Mouse (Mus musculus) urinary bladder, adult 2 months (tissue): ENCODE results near the gene Tmem104. TPM values are rescaled to one million over a fixed set of nuclear protein-coding genes. Genes with fewer than 3 reads are reported as not detected.

ENCODE experiments used
- DNase-seq: peaks from one replicate; pipeline ENCODE4 v3.0.0; 2022; ENCODE audit warnings: low spot score
- polyA plus RNA-seq: library from polyadenylated mRNA; depleted of rRNA; stranded (reverse); fragments of >200 nt; gene quantifications from 2 replicates; pipeline ENCODE4 v1.2.3, GENCODE M21; 2012

The Tmem104 gene
- polyA plus RNA-seq, 1 experiment: 7.0 TPM

DNA sequence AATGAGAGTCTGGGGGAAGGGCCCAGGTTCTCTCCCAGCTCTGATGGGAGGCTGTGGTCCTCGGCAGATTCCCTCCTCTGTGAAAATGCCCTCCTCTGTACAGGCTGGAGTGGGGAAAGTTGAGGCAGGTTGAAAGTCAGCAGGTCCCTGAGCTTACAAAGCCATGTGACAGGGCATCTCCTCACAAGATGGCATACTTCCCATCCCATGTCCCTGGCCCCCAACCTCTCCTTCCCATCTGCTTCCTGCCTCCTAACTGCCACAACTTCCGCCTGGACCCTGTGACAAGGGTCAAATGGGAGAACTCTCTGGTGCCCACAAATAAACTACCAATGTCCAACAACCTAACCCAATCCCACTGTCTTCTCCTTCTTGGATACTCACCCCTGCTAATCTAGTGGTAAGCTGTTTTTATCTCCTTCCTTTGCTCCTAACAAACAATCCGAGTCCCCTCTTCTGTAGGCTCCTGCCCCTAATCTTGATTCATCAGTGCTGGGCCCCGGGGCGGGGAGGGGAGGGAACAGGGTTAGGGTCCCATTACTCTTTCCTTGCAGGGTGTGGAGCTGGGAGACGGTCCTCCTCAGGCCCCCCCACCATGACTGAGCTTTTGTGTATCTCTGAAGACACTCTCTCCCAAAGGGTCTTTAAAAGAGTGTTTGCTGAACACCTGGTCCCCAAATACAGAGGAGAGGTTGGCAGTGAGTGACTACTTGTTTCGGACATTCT lies 77.0 kb downstream of the Tmem104 start:
- DNase-seq: no peak

DNA sequence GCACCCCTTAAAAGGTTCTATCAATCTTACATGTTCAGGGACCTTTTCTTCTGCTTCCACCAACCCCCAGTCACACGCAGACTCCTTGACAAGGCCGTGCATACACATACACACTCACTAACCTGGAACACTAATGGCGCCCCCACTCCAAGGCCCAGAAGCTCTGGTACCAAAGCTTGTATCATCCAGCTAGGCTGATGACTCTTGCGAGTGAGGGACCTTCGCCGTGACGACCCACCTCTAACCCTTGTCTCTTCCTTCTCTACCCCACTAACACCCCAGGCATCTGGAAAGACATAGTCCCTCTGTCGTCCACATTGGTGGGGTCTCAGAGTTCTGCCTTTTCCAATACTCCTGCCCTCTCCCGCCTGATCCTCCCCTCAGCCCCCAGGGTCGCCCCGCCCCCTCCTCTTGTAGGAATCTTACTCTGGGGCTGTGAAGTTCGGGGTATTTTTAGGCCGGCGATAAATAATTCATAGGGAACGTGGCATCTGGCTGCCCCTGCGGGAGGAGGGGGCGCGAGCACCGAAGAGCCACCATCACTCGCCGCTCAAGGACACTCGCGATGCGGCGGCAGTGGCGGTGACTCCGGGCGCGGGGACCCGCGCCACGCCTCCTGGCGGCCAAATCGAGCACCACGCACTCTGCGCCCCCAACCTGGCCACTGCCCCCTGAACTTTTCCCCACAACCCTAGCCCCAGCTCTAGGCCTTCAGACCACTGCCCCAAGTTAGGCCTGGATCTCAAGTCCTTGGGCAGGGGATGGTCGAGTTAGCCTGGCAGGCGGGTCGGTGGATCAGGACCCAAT lies 77.8 kb downstream of the Tmem104 start:
- no peak for DNase-seq

DNA sequence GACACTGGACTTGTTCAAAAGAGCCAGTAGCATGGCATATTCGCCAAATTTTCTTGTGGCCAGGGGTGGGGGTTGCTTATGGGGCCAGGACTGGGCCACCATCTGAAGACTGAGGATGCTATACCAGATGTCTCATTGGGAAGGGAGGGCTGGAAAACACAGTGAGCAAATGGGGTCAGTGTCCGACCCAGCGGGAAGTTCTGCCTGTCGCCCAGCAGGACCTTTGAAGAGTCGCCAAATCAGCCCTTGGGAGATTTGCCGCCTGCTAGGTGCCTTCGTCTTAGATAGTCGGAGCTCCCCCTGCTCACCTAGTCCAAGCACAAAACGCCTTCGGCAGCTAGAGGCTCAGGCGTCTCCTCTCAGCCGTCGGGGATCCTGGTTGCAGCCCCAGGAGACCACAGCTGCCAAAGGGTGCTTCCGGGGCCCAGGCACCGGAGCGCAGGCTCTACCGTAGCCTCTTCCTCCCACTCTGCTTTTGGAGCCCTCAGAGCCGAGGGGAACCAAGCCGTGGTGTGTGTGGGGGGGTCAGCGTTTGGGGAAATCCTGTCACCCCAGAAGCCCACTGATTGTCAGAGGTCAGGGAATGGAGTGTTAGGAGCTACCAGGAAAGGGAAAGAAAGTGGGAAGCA lies 78.6 kb downstream of the Tmem104 start:
- DNase-seq: no peak

DNA sequence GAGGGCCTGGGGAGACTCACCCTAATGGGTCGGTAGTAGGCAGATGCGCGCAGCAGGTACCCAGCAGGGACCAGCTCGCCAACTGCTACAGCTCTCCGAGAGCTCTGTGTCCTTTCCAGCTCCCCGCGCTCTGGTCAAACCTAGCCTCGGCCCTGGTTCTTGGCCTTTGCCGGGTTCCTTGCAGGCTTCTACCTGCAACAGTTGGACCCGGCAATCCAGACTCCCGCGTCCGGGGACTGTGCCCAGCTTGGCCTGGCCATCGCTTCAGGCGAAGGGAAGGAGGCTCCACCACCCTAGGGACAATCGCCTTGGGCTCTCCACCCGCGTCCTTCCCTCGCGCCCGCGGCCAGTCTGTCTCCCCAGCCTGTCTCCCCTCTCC lies 79.1 kb downstream of the Tmem104 start:
- no peak for DNase-seq

DNA sequence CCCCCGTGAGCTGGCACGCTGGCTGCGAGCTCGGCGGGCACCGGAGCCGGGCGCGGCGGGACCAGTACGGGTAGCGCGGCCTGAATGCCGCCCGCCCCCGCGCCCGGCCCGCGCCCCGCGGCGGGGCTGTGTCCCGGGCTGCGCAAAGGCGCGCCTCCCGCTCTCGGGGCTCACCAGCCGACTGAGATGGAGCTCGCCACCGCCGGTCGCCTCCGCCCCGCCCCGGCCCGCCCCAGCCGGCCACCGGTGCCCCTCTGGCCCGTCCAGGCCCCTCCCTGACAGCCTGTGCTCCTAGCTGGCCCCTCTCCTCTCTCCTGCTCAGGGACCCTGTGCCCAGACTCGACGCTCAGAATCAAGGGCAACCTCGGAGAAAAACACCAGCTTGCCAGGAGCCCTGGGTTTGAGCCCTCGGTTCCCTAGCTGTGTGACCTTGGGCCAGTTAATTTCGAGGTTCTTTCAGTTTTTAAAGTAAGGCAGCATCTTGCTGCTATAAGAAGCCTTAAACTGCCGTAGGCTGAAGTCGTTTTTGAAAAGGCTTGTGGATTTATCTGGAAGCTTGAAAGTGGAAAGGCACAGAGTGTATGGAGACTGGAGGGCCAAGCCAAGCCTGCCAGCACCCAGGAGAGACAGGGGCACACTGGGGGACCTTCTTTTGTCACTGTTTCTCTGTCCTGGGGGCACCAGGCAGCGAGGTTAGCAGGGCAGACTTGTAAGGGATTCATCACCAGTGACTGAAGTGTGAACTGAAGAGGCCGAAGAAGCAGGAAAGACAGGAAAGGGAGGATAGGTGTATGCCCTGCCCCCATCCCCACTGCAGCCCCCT lies 80.0 kb downstream of the Tmem104 start, which contains the start of gene Grin2c:
Gene Grin2c, minus strand, starts transcription at position 183 of the 823 bp plus-strand sequence.
- DNase-seq: no peak

DNA sequence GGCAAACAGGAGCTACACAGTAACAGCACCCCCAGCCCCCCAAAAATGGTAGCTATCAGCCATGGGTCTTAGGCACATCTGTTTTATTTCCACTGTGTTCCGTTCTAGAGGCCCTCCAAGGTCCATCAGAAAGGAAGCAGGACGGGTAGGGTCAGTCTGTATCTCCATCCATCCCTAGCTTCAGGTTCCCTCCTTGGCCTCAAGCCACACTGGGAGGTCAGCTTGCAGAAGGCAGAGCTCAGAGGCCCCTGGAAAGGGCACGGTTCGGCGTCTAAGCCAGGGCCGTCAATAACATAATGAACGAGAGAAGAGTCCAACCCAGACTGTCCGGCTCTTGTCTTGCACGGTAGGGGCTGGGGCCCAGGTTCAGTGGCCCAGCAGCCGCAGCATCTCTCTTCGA lies 80.7 kb downstream of the Tmem104 start:
- no peak for DNase-seq

DNA sequence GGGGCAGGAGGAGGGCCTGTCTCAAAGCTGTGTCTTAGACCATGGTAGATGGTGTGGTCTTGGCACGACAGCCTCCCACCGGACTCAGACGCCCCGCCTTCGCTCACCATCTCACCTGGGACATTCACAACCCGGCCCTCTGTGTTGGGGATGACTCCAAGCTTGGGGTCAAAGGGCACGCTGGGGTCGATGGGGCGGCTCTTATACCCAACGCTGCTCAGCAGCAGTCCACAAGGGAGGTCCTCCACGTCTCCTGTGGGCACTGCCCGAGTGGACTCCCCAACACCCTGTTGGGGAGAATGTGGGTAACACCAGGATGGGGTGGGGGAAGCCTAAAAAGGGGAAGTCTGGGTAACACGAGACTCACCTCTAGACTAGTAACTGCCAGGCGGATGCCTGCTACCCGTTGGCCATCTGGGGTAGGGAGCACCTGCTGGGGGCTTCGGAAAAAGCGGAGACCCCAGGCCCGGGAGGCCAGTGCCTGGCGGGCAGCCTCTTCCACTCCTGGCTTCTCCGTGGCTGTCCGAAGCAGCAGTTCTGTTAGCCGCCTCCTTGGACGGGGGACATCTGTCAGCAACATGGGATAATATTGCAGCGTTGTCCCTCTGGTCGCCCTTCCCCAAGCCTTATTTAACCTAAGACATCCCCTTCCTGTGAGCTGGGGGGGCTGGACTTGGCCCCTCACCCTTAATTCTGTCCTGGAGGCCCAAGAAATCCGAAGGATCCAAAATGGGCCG lies 82.2 kb downstream of the Tmem104 start:
- DNase-seq: no peak

DNA sequence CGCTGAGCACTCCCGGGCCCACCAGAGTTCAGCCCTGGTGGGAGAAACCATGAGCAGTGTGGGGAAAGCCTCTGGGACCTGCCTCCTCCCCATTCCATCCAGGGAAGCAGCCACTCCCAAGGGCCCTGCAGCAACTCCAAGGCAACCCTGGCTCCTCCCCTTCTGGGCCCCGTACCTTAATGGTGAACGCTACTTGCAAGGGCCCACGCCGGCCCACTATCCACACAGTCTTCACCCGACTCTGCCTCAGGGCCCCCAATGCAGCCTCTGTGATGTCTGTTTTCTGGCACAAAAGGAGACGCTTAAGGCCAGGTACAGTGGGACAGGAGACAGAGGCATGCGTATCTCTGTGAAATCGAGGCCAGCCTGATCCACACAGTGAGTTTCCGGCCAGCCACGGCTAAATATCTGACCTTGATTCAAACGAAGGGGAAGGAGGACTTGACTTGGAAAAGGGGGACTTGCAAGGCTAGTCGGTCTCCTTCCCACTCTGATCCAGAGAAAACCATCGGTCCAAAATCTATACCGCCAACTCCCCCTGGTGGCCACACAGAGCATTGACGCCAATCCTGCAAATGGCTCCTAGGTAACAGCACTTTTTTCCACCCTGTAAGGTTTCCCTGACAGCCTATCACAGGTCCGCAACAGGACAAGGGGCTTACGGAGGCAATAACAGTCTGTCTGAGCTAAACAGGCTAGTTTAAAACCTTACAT lies 83.0 kb downstream of the Tmem104 start:
- DNase-seq: peak; percentile 62

DNA sequence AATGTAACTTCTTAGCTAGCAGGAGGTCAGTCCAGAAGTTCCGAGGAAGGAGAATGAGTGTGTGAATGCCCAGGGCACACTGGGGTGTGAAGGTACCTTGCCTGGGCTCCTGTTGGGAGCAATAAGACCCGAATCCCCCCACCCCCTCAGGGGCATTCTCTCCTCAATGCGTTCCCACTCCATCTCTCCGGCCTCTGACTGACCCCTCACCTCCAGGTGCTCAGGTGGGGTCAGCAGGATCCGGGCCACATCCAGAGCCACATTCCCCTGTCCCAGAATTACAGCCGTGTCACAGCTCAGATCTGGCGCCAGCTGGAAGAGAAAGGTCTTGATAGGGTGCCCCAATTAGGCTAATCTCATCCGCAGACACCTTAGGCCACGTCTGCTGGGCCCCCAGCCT lies 83.8 kb downstream of the Tmem104 start:
- no peak for DNase-seq

DNA sequence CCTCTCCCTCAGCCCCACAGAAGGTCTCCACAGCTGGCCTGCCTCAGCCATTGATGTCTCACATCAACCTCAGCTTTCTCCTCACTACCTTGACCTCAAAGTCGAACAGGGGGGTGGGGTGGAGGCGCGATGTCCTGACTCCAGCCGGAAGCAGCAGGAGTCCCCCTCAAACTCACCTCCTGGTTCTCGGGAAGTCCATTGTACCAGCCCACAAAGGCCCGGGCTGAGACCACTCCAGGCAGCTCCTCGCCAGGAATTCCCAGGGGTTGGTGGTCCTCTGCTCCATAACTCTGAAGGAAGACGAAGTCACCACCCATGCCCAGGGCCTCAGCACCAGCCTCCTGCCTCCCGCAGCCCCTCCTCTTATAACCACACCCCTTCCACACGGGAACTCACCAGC lies 84.2 kb downstream of the Tmem104 start:
- DNase-seq: no peak

DNA sequence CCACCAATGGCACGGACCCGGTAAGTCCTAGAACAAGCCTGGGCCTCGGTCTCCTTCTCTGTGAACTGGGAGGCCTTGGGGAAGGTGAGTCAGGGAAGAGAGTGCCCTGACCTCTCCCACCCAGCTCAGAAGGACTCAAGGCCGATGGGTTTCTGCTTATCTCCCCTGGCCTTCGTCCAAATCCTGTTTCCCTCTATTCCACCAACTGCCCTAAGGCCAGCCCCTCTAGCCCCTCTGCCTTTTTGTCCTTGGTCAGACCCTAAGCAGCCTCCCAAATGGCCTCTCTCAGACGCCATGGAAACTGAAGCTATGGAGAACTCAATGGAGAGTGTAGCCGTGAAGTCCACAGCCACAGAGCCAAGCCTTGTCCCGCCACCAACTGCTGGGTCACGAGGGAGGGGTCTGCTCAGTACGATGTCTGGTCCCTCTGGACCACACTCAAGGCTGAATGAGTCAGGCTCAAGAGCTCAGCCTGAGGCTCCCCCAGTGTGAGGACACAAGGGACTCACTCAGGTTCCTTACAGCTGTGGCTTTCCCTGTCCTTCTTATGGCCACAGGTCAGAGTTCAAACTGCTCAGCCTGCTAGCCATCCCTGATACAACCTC lies 85.7 kb downstream of the Tmem104 start:
- DNase-seq: no peak

DNA sequence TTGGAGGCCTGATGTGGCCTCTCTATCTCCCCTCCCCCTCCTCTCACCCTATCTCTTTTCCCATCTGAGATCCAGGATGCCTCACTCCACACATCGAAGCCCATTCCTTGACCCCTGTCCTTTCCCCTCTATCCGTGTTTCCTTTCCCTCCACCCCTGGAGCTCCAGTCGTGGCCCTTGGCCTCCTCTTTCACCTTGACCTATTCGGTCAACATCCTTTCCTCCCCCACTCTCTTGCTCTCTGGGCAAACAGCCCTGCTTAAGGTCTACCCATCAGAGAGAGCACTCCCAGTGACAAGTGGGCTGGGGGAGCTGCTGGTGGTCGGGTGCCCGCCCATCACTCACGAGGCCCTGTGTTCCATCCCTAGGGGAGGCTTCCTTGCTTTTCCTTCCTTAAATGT lies 86.4 kb downstream of the Tmem104 start:
- DNase-seq: no peak

DNA sequence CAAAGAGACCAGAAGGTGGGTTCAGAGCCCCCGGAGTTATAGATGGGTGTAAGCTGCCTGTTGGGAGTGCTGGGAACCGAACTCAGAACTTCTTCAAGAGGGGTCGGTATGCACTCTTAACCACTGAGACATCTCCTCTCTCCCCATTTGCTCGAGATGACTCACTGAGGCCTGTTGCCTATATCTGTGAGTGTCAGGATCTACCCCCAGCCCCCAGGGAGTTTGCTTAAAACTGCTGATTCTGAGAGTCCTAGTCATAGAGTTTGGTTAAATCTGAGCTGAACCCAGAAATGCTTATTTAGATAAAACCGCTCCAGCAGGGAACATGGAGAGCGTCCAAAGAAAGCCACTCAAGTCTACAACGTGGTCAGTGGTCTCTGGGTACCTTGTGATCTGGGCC lies 86.9 kb downstream of the Tmem104 start:
- no peak for DNase-seq

DNA sequence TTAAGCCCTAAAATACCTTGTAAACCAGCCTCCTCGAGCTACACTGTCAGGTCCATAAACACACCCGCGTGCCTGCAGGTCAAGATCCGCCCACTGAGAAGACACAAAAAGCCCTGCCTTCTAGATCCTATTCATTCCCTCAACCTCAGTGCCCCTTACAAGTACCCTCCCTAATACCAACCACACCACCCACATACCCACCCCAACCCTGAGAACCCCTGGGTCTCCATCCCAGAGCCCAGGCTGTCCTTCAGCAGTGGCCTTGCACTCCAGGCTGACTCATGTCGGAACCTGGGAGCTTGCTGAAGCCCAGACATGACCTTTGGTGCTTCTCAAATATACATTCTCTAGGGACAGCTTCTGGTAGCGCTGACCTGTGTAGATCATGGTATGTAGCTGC lies 87.5 kb downstream of the Tmem104 start:
- DNase-seq: no peak

DNA sequence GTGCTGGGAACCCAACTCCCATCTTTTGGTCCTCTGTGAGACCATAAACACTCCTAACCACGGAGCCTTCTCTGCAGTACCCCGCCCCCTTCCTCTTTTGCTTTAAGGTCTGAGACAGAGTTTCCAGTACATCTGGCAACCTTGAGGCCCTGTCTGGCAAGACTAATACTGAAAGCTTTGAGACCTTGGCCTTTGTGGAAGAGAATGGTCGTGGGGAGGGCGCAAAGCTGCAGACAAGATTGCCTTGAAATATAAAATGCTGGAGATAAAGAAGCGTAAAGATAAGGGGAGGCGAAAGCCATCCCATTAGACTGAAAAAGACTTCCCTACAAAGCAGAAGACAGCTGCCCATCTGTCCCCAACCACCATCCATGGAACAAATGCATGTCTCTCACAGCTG lies 88.2 kb downstream of the Tmem104 start:
- no peak for DNase-seq

DNA sequence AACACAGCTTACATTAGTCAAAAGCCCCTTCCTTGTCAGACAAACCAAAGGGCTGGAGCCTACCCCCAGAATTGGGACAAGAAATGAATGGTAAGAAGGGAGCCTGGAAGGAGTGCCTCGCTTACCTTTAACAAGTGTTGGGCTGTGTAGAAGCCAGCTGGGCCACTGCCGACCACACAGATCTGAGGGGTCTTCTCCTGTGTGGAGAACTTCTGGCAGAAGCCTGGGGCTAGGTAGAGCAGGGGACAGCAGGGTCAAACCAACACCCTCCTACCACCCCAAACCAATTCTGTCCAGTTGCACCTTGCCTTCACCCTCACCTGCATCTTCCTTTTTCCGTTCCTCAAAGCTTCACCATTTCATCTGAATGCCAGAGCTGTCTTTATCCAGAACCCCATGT lies 88.7 kb downstream of the Tmem104 start:
- DNase-seq: no peak

DNA sequence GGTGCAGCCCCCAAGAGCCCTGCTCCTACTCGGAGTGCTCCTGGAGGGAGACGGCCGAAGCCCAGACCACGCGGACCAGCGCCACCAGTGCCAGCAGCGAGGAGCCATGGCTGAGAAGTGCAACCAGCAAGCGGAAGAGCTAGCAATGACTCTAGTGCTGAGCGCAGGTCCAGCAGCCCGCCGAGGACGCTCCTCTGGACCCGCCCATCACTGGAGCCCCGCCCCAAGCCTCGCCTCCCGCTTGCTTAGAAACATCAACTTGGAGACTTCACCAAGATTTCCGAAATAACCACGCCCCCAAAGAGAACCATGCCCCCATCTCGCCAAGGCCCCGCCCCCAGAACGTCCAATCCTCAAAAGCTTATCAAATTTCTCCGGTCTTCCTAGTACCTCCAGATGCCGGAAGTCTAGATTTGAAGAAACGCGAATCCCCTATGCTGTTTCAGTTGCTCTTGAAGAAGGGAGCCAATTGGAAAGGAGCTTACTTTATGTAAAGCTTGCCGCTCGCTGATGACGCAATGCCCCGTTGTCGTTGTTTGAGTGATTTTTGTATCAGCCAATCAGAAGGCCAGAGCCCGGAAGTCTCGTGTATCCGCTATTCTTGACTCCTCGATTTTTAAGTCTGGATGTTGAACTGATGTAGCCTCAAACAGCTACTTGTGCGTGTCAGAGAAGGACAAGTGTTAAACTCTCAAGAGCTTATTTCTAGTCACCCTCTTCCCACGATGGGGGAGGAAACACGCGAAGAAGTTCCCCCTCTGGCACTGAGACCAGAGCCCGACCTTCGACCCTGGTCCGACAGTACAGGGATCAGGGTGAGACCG lies 89.7 kb downstream of the Tmem104 start, which contains the start of gene Fdxr:
Gene Fdxr, minus strand, starts transcription at position 271 of the 824 bp plus-strand sequence.
- DNase-seq: peak; percentile 81

DNA sequence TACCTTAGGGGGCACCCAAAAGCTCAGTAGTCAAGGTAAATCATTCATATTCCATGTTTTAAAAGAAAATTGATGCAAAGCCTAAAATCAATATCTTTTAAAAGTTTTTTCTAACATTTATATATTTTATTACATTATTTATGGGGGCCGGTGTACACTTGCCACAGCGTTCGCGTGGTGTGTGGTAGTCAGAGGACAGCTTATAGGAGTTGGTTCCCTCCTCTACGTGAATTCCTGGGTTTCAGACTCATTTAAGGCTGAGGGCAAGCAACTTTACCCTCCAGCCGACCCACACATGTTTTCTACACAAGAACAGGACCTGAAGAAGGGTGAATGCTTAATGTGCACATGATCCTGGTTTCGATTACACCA lies 90.3 kb downstream of the Tmem104 start:
- no peak for DNase-seq

DNA sequence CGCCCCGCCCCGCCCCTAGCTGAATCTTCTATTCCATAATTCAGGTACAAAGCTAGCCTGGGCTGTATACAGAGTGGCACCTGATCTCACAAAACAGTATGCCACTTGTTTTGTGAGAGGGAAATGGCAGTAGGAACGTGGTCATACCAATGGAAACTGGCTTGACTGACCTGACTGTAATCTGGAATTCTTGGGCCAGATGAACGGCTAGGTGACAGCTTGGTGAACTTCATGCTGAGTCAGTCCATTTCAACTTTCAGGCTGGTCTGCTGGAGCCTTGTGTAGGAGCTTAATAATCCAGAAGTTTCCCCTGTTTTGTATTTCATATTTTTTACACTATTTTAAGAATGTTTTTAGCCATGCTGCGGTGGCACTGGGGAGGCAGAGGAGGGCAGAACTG lies 90.9 kb downstream of the Tmem104 start:
- DNase-seq: no peak
